Mouse (Mus musculus) brain, embryonic 14.5 days (tissue): Measurements from ENCODE around the gene Prmt3.

Experiments used
- CTCF ChIP-seq: fragments of 200-500 bp; IDR thresholded peaks from 2 replicates; pipeline ENCODE4 v1.5.1; 2012; ENCODE audit warnings: inconsistent platforms, mild to moderate bottlenecking, moderate library complexity, borderline replicate concordance; ENCODE audit not compliant: insufficient read depth, insufficient read length; ENCODE audit errors: extremely low read depth
- POLR2A ChIP-seq: fragments of 200-500 bp; IDR thresholded peaks from 2 replicates; pipeline ENCODE4 v1.6.1; 2012; ENCODE audit warnings: mild to moderate bottlenecking, inconsistent platforms, borderline replicate concordance; ENCODE audit not compliant: poor library complexity, insufficient read depth, insufficient read length, severe bottlenecking; ENCODE audit errors: extremely low read depth

GRCm38 (mm10) chr7:49754767-49755166, 23.4 kb upstream of the Prmt3 start:
- TF ChIP-seq CTCF: peak; percentile 83
- no peak for TF ChIP-seq POLR2A
